In the genomic region with DNA sequence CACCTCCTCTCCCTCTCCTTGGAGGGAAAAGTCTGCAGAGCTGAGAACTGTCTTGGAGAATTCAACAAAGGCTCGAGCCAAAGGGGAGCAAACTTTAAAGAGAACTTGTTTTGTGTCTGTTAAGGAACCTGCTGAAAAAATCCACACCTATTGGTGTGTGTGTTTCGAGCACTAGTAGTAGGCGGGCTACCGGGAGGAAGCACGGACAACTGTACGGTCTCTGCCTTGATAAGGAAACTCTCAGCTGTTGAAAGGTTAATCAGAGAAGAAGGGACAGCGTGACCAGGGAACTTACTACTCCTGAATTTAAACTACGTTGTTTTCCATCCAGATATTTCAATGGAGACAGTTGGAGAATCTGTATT, we compare ENCODE assay signal across 8 mouse cellular contexts.
A peak's percentile ranks its signal among the peaks of the same experiment; 100 is the strongest.
DNase-seq lines count a peak whose midpoint lies in the region; ATAC-seq lines count a peak whose summit lies in the region.

No protein-coding gene starts in this region.

- peak overlapping the region; percentile 74 for H3K9ac ChIP-seq in kidney, embryonic 14.5 days (ENCODE audit: low read depth, low read length)
- H3K9ac ChIP-seq in hindbrain, embryonic 13.5 days = peak overlapping the region; percentile 74
- H3K9ac ChIP-seq in midbrain, embryonic 11.5 days (ENCODE audit: low read length) = peak overlapping the region; percentile 70

- peaks cover 69% of the 10 kb centered on the region for H3K4me1 ChIP-seq in kidney, embryonic 14.5 days (ENCODE audit: control insufficient read depth, insufficient read depth, low read length)
- peaks cover 78% of the 10 kb centered on the region for H3K4me1 ChIP-seq in hindbrain, embryonic 13.5 days (replicated peaks)
- peaks cover 59% of the 10 kb centered on the region for H3K4me1 ChIP-seq in midbrain, embryonic 11.5 days (ENCODE audit: control insufficient read depth, insufficient read depth, low read length)

- no peaks in the 10 kb centered on the region; the same call in 1 of the 2 replicates for H3K36me3 ChIP-seq in kidney, embryonic 14.5 days (ENCODE audit: control insufficient read depth, insufficient read depth, low read length)
- peaks cover 3% of the 10 kb centered on the region; the same call in 1 of the 2 replicates for H3K36me3 ChIP-seq in hindbrain, embryonic 13.5 days
- no peaks in the 10 kb centered on the region for H3K36me3 ChIP-seq in midbrain, embryonic 11.5 days (ENCODE audit: control insufficient read depth, insufficient read depth, low read length)

- no peaks in the 10 kb centered on the region for H3K27me3 ChIP-seq in kidney, embryonic 14.5 days (ENCODE audit: control insufficient read depth, insufficient read depth, low read length)
- no peaks in the 10 kb centered on the region for H3K27me3 ChIP-seq in hindbrain, embryonic 13.5 days
- H3K27me3 ChIP-seq in midbrain, embryonic 11.5 days (ENCODE audit: control insufficient read depth, insufficient read depth, low read length) = no peaks in the 10 kb centered on the region

- no peaks in the 10 kb centered on the region for H3K9me3 ChIP-seq in kidney, embryonic 14.5 days (ENCODE audit: control insufficient read depth, low read length)
- H3K9me3 ChIP-seq in hindbrain, embryonic 13.5 days = no peaks in the 10 kb centered on the region
- no peaks in the 10 kb centered on the region for H3K9me3 ChIP-seq in midbrain, embryonic 11.5 days (ENCODE audit: control insufficient read depth, low read length)

- H3K4me3 ChIP-seq in kidney, embryonic 14.5 days (ENCODE audit: low read length) = peak overlapping the region; percentile 62
- peak overlapping the region; percentile 41 for H3K4me3 ChIP-seq in hindbrain, embryonic 13.5 days
- H3K4me3 ChIP-seq in midbrain, embryonic 11.5 days (ENCODE audit: low read depth, low read length) = peak overlapping the region; percentile 40

- H3K4me2 ChIP-seq in kidney, embryonic 14.5 days (replicated peaks; ENCODE audit: low read depth, low read length) = peak overlapping the region; percentile 76
- peak overlapping the region; percentile 70 for H3K4me2 ChIP-seq in hindbrain, embryonic 13.5 days
- H3K4me2 ChIP-seq in midbrain, embryonic 11.5 days = peak overlapping the region; percentile 55

- peak; percentile 20 for ATAC-seq in kidney, embryonic 14.5 days (ENCODE audit: low FRiP score, low TSS enrichment)
- peak; percentile 38 for ATAC-seq in activated CD4-positive, CD25-positive, alpha-beta regulatory T cell, adult 4 months
- ATAC-seq in hindbrain, embryonic 13.5 days (ENCODE audit: low FRiP score) = no peak
- peak; percentile 29 for ATAC-seq in midbrain, embryonic 11.5 days (ENCODE audit: low FRiP score)

- DNase-seq in kidney, postnatal 10 days = no peak
- DNase-seq in midbrain, embryonic 11.5 days (ENCODE audit: low spot score, missing footprints) = no peak
- DNase-seq in natural killer cell, adult 2 months (ENCODE audit: low spot score in 2 of 2) = no peak
- no peak for DNase-seq in adrenal gland, postnatal 4 days (ENCODE audit: low spot score in 2 of 2)
- DNase-seq in frontal cortex, postnatal 25 days (ENCODE audit: low spot score in 2 of 2) = no peak

- peak overlapping the region; percentile 86 for H3K27ac ChIP-seq in kidney, embryonic 14.5 days (ENCODE audit: low read depth, low read length)
- H3K27ac ChIP-seq in hindbrain, embryonic 13.5 days = peak overlapping the region; percentile 90
- H3K27ac ChIP-seq in midbrain, embryonic 11.5 days (ENCODE audit: low read depth, low read length) = peak overlapping the region; percentile 80

- WGBS in kidney, embryonic 14.5 days = under 1% methylated on average over 8 of the region's 8 CpGs
- 1% methylated on average over 8 of the region's 8 CpGs for WGBS in hindbrain, embryonic 13.5 days
- under 1% methylated on average over 8 of the region's 8 CpGs for WGBS in midbrain, embryonic 11.5 days
